Mouse (Mus musculus) hindbrain, embryonic 12.5 days (tissue): ENCODE data around the gene Gabrr3. TPM values are rescaled to one million over a fixed set of nuclear protein-coding genes. Genes with fewer than 3 reads are reported as not detected.

Source experiments
- ATAC-seq: fragments of 200-750 bp; cut with Nextera tagmentation; 2 replicates; pipeline ENCODE4 v1.8.0; 2017; ENCODE audit warnings: moderate TSS enrichment; ENCODE audit not compliant: low FRiP score
- H3K27ac ChIP-seq: fragments of 300-500 bp; sonication (generic); 2 replicates; pipeline ENCODE4 v1.5.1; 2016; ENCODE audit warnings: mild to moderate bottlenecking
- H3K27me3 ChIP-seq: fragments of 300-500 bp; sonication (generic); 2 replicates; pipeline ENCODE4 v1.6.1; 2016; ENCODE audit warnings: mild to moderate bottlenecking
- H3K36me3 ChIP-seq: fragments of 300-500 bp; sonication (generic); 2 replicates; pipeline ENCODE4 v1.6.1; 2016; ENCODE audit warnings: mild to moderate bottlenecking
- H3K4me1 ChIP-seq: fragments of 300-500 bp; sonication (generic); 2 replicates; pipeline ENCODE4 v1.6.1; 2016
- H3K4me2 ChIP-seq: fragments of 300-500 bp; sonication (generic); replicated peaks from 2 replicates; pipeline ENCODE4 v1.6.1; 2016; ENCODE audit warnings: mild to moderate bottlenecking
- H3K4me3 ChIP-seq: fragments of 300-500 bp; sonication (generic); 2 replicates; pipeline ENCODE4 v1.5.1; 2016; ENCODE audit warnings: mild to moderate bottlenecking
- H3K9ac ChIP-seq: fragments of 300-500 bp; sonication (generic); 2 replicates; pipeline ENCODE4 v1.6.1; 2016; ENCODE audit warnings: mild to moderate bottlenecking, moderate library complexity
- H3K9me3 ChIP-seq: fragments of 300-500 bp; sonication (generic); replicated peaks from 2 replicates; pipeline ENCODE4 v1.6.1; 2016; ENCODE audit warnings: mild to moderate bottlenecking
- WGBS: fragments of 180-500 bp; shearing (Covaris S2); methylation state at CpG from one replicate; pipeline ENCODE4 v1.1.7; 2016; 5-methylcytosine and 5-hydroxymethylcytosine counted together
- polyA plus RNA-seq: library from polyadenylated mRNA; unstranded; fragments of >200 nt; fragmentation: Nextera tagmentation; extraction: Ambion mirVana; gene quantifications from 2 replicates; pipeline ENCODE4 v1.2.1, GENCODE M21; 2016

The Gabrr3 gene
- polyA plus RNA-seq, result 0.08 and 0.10 TPM in 2 replicates

DNA sequence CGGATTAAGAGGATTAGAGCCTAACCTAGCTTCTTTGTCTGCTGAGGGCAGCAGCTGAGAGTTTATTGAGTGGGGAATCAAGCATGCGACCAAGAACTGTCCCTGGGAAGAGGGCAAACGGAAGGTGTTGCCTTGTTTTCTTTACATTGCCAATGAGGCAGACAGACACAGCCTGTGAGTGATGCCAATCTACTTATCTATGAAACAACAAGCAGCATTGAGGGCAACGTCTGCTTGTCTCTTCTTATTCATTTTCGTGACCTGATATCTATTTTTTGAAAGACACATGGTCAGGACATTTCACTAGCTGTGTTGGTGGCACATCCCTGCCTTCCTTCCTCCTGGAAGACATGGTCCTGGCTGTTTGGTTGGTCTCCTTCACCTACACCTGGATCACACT is at the start of gene Gabrr3:
Gene Gabrr3 (plus strand): TSS at position 301 of the 400 bp plus-strand sequence.
- 67% methylated on average over 5 of the region's 5 CpGs for WGBS
- ATAC-seq, result no peak
- no peak within 1 kb of the TSS for H3K27ac ChIP-seq
- H3K9me3 ChIP-seq, result no peaks in the 10 kb centered on the region
- H3K36me3 ChIP-seq, result no peaks in the 10 kb centered on the region
- no peak within 1 kb of the TSS for H3K4me3 ChIP-seq
- H3K9ac ChIP-seq, result no peak within 1 kb of the TSS
- H3K4me2 ChIP-seq, result no peak within 1 kb of the TSS
- no peaks in the 10 kb centered on the region for H3K27me3 ChIP-seq
- H3K4me1 ChIP-seq, result no peaks in the 10 kb centered on the region

DNA sequence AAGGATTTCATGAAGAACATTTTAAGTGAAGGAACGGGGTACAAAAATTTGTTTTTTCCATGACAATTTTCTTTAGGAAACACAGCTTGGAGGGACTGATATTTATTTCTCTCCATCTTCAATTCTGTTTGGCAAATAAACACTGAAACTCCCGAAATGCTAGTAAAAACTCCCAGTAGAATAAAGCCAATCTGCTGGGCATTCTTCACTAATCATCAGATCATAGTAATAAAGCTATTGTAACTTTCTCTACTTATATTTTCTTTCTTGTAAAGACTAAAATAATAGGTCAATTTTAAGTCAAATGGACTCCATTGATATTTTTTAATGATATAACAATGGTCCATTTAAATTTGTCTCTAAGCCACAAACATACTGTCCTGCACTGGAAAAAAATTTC is 43.2 kb upstream of the Gabrr3 start, which contains the start of gene Olfr209:
Gene Olfr209 (minus strand): TSS at position 101 of the 400 bp plus-strand sequence.
- 85% methylated on average over 2 of the region's 2 CpGs for WGBS
- Histone ChIP-seq H3K36me3 (no peaks in the 10 kb centered on the region), H3K4me3 (no peak within 1 kb of the TSS), H3K4me2 (no peak within 1 kb of the TSS), H3K9me3 (no peaks in the 10 kb centered on the region), H3K27me3 (no peaks in the 10 kb centered on the region), H3K27ac (no peak within 1 kb of the TSS), H3K4me1 (no peaks in the 10 kb centered on the region), H3K9ac (no peak within 1 kb of the TSS)
- ATAC-seq, result no peak

DNA sequence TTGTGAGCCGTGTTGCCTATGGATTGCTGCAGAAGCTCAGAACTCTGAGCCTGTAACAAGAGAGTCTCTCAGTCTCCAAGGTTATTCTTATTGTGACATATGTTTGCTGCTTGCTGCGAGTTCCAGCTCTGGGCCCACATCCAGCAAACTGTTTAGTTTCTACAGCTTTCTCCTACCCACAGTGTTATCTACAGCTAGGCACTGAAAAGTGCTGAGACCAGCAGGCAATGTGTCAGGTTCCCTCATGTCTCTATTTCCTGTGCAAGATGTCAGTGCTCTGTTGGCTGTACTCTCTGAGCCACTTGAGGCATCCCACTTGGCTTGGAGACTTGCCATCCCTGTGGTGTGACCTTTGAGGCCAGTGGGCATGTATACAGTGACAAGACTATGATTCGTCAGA is 13.8 kb upstream of the Gabrr3 start:
- Histone ChIP-seq H3K4me3 (no peak overlapping the region), H3K9me3 (no peaks in the 10 kb centered on the region), H3K4me2 (no peak overlapping the region), H3K27me3 (no peaks in the 10 kb centered on the region), H3K9ac (no peak overlapping the region), H3K4me1 (no peaks in the 10 kb centered on the region), H3K27ac (no peak overlapping the region), H3K36me3 (no peaks in the 10 kb centered on the region)
- WGBS, result 74% methylated on average over 3 of the region's 3 CpGs
- ATAC-seq, result no peak

DNA sequence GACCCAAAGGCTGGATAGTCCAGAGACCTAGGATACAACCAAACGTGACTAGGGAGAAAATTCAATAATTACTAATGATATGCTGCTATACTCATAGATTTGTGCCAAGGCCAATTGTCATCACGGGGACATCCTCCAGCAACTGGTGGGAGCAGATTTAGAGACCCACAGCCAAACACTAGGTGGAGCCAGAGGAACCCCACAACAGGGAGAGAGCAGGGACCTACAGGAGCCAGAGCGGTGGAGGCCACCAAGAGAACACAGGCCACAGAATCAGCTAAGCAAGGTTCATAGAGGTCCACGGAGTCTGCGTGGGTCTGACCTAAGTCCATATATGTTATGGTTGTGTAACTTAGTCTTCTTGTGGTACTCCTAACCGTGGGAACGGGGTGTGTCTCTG is 6.0 kb upstream of the Gabrr3 start:
- Histone ChIP-seq H3K36me3 (no peaks in the 10 kb centered on the region), H3K4me3 (no peak overlapping the region), H3K9ac (no peak overlapping the region), H3K27me3 (no peaks in the 10 kb centered on the region), H3K27ac (no peak overlapping the region), H3K9me3 (no peaks in the 10 kb centered on the region), H3K4me1 (no peaks in the 10 kb centered on the region), H3K4me2 (no peak overlapping the region)
- WGBS, result 73% methylated on average over 7 of the region's 7 CpGs
- no peak for ATAC-seq

DNA sequence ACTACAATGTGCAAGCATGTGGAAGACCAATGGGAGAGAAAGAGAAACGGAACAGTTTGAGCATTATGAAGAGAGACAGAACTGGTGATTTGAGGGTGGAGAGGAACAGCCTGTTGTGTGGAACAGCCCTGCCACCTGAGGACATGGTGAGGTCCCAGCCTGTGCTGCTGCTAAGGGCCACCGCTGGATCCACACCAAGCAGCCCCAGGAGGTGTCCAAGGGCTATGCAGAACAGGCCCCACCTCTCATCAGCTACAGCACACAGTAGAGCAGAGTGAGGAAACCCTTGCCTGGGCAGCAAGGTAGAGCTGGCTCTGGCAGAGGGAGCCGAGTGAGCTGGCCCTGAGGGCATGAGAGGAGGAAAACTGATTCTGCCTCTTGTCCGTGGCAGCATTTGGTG is 5.1 kb upstream of the Gabrr3 start:
- Histone ChIP-seq H3K4me1 (no peaks in the 10 kb centered on the region), H3K4me2 (no peak overlapping the region), H3K27me3 (no peaks in the 10 kb centered on the region), H3K4me3 (no peak overlapping the region), H3K27ac (no peak overlapping the region), H3K9ac (no peak overlapping the region), H3K9me3 (no peaks in the 10 kb centered on the region), H3K36me3 (no peaks in the 10 kb centered on the region)
- WGBS, result 74% methylated on average over 4 of the region's 4 CpGs
- no peak; the same call in 1 of the 2 replicates for ATAC-seq

DNA sequence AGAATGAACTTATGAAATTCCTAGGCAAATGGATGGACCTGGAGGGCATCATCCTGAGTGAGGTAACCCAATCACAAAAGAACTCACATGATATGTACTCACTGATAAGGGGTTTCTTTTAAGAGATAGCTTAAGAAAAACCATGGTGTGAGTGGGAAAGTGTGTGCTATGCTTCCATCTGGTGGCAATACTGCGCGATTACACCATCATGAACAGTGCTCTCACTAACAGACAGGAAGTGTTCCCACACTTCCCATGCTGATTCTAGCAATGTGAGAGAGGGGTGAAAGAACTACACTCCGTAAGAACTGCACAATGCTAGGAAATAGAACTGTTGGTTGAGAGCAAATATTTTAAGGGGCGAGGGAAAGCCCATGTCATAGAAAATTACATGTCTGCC is 3.4 kb upstream of the Gabrr3 start:
- Histone ChIP-seq H3K4me3 (no peak overlapping the region), H3K4me2 (no peak overlapping the region), H3K9ac (no peak overlapping the region), H3K9me3 (no peaks in the 10 kb centered on the region), H3K27me3 (no peaks in the 10 kb centered on the region), H3K4me1 (no peaks in the 10 kb centered on the region), H3K27ac (no peak overlapping the region), H3K36me3 (no peaks in the 10 kb centered on the region)
- WGBS, result 23% methylated on average over 4 of the region's 4 CpGs
- peak; percentile 70 for ATAC-seq

DNA sequence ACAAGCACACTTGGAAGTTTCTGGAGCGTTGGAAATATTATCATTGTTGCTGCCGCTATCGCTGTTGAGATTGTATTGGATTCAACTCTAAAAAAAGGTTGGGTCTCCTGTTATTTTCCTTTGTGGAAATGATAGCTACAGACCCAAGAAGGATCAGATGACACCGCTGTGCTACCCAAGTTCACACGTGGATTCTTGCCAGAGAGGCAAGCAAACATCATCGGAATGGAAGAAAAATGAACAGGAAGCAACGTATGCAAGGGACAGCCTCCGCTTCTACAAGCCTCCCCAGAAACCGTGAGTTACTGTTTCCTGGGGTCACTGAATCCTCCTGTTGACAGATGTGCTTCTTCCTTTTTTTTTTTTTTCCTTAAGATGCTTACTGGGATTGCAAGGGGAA is 2.3 kb upstream of the Gabrr3 start:
- WGBS, result 75% methylated on average over 9 of the region's 9 CpGs
- Histone ChIP-seq H3K36me3 (no peaks in the 10 kb centered on the region), H3K27me3 (no peaks in the 10 kb centered on the region), H3K4me2 (no peak overlapping the region), H3K9ac (no peak overlapping the region), H3K4me3 (no peak overlapping the region), H3K27ac (no peak overlapping the region), H3K4me1 (no peaks in the 10 kb centered on the region), H3K9me3 (no peaks in the 10 kb centered on the region)
- ATAC-seq, result no peak

DNA sequence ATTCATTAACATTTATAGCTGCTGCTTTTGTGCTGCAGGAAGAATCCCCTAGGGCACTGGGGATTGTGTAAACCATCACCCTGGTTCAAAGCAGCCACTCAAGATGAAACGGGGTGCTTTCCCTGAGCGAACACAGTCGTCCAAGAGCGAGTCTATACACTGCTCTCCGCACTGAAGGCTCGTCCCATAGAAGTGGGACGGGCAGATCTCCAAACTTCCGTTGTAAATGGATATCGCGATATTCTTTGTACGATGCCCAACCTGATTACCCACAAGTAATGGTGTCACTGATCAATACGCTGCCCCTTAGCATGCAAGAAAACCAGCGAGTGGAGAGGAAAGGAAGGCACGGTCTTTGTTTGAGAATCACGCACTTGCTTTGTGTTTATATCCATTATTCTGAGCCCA is 2.2 kb downstream of the Gabrr3 start:
- no peaks in the 10 kb centered on the region for H3K36me3 ChIP-seq
- no peaks in the 10 kb centered on the region for H3K9me3 ChIP-seq
- 58% methylated on average over 15 of the region's 15 CpGs for WGBS
- H3K27ac ChIP-seq, result peak overlapping the region; percentile 74
- H3K27me3 ChIP-seq, result no peaks in the 10 kb centered on the region
- H3K4me1 ChIP-seq, result no peaks in the 10 kb centered on the region
- no peak overlapping the region for H3K4me3 ChIP-seq
- ATAC-seq, result peak; percentile 92
- H3K4me2 ChIP-seq, result 0 out of 2 replicates have a peak overlapping the region, but pooled peaks have one; percentile 26
- H3K9ac ChIP-seq, result no peak overlapping the region

DNA sequence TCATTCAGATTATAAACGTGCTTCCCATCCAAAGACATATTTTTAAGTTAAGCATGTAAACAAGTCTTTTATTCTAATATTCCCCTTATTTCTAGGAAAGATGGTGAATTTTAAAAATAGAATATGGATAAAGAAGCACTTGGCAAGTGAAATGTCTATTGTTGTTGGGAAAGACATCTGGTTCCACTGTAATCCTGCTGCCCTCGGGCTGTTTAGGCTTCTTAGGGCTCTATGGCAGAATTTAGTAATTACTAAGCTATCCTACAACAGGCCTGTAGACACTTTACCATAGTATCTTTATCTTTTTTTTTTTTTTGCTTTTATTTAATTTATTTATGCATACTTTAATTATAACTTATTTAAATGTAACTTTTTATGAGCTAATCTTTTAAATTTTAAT is 2.7 kb downstream of the Gabrr3 start:
- WGBS, result 61% methylated on average over 2 of the region's 2 CpGs

DNA sequence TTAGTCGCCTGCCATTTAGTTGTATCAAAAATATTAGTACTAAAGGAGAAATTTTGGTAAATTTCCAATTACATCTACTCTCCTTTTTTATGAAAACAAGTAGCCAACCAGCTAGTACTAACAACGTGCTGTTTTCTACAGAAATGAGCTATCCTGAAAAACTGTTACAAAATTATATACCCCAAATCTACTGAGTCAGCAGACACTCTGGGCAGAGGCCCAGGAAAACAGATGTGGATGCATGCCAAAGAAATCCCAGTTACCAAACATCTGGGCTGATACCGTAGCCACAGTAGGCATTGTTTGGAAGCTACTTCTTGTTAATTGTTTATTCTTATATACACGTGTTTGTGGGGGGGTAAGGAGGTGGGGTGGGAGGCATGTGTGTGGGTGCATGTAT is 6.3 kb downstream of the Gabrr3 start:
- H3K9me3 ChIP-seq, result no peaks in the 10 kb centered on the region
- H3K4me1 ChIP-seq, result no peaks in the 10 kb centered on the region
- H3K27ac ChIP-seq, result no peak overlapping the region
- no peaks in the 10 kb centered on the region for H3K36me3 ChIP-seq
- H3K27me3 ChIP-seq, result no peaks in the 10 kb centered on the region
- ATAC-seq, result no peak
- no peak overlapping the region for H3K4me2 ChIP-seq
- H3K9ac ChIP-seq, result no peak overlapping the region
- no peak overlapping the region for H3K4me3 ChIP-seq
- WGBS, result 70% methylated on average over 4 of the region's 4 CpGs

More for the DNA sequence above, 2.7 kb downstream of the Gabrr3 start:
- H3K9me3 ChIP-seq, result no peaks in the 10 kb centered on the region
- no peaks in the 10 kb centered on the region for H3K36me3 ChIP-seq
- H3K27me3 ChIP-seq, result no peaks in the 10 kb centered on the region
- H3K4me1 ChIP-seq, result no peaks in the 10 kb centered on the region
- no peak for ATAC-seq
- H3K27ac ChIP-seq, result peak overlapping the region; percentile 74
- no peak overlapping the region for H3K4me3 ChIP-seq
- H3K4me2 ChIP-seq, result 0 out of 2 replicates have a peak overlapping the region, but pooled peaks have one; percentile 26
- H3K9ac ChIP-seq, result no peak overlapping the region

DNA sequence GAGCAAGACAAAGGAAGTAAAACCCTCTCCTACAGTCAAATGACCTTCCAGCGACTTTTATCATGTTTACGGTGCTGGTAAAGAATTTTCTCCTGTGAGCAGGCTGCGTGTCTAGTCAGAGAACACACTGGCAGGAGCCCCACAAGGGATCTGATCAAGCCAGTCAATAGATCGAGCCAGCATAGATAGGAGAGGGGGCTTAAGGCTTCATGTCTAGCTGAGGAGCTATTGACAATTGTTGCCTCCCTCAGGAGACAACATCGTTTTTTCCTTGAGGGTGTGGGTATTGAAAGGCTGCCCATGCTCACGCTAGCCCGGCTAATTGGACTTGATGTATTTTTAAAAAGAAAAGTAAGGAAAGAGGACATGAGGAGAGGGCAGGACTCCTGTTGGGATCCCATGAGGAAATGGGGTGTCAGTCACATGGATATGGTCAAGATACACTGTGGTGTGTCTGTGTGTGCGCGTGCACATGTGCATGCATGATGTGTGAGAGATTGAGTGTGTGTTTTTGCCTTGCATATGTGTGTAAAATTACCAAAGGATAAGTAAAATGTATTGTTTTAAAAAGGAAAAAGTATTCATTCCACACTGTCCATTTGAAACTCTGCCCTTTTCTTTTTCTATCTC is 13.2 kb downstream of the Gabrr3 start:
- ATAC-seq, result peak; percentile 65
- H3K36me3 ChIP-seq, result no peaks in the 10 kb centered on the region
- H3K4me1 ChIP-seq, result peaks cover 6% of the 10 kb centered on the region; the same call in 1 of the 2 replicates
- H3K27ac ChIP-seq, result no peak overlapping the region
- no peak overlapping the region for H3K4me2 ChIP-seq
- no peaks in the 10 kb centered on the region for H3K9me3 ChIP-seq
- H3K4me3 ChIP-seq, result no peak overlapping the region
- H3K27me3 ChIP-seq, result no peaks in the 10 kb centered on the region
- WGBS, result 67% methylated on average over 9 of the region's 9 CpGs
- H3K9ac ChIP-seq, result no peak overlapping the region

DNA sequence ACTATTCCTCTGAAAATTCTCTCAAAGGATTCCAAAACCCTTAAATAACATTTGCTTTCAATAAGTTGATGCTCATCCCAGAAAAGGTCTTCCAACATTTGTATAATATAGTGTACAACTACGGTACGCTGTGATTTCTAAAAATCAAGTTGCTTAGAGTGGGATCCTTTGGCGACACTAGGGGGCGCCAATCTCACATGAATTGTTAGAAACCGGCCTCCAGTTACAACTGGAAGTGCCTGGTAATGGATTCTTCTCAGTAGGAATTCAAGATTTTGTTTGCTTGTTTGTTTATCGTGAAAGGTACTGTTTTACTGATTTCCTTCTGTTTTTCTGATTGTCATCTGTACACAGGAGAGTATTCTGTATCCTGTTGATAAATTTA is 13.7 kb downstream of the Gabrr3 start:
- Histone ChIP-seq H3K36me3 (no peaks in the 10 kb centered on the region), H3K27ac (no peak overlapping the region)
- WGBS, result 16% methylated on average over 6 of the region's 6 CpGs

More for the DNA sequence above, 13.7 kb downstream of the Gabrr3 start:
- Histone ChIP-seq H3K27me3 (no peaks in the 10 kb centered on the region), H3K9me3 (no peaks in the 10 kb centered on the region), H3K4me2 (no peak overlapping the region), H3K4me3 (no peak overlapping the region), H3K9ac (no peak overlapping the region), H3K4me1 (peaks cover 6% of the 10 kb centered on the region; the same call in 1 of the 2 replicates)
- peak; percentile 74 for ATAC-seq
